Mouse (Mus musculus): ENCODE results near the gene Gm8362.
"Not testable (repeated sequence)": the region's sequence is repeated elsewhere in the genome, so short reads cannot be mapped to it uniquely, and the experiment has no call there.

Gene Gm8362

DNA sequence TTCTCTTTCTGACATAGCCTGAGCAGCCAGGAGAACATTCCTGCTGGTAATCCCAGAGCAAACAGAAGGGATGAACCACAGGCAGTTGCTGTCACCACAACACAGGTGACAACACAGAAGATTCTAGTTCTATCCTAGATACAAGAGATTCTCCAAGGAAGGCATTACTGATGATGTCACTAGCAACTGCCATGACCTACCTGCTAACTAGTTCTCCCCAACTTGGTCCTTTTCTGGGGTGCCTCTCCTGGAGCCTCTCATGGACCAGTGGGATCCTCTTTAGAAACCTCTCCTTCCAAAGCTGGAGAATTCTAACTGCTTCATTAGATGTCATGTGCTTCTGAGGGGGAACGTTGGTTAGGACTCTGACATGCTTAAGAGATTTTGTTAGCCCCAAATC is at the start of gene Gm8362:
Gm8362 (minus strand) TSS at position 101 of the 400 bp plus-strand sequence.
- not testable (repeated sequence) for DNase-seq (ENCODE audit: low spot score in 2 of 2)

GRCm38 (mm10) chr14:6823297-6823696 is 49.1 kb upstream of the Gm8362 start:
- not testable (repeated sequence) for DNase-seq (ENCODE audit: low spot score in 2 of 2)

DNA sequence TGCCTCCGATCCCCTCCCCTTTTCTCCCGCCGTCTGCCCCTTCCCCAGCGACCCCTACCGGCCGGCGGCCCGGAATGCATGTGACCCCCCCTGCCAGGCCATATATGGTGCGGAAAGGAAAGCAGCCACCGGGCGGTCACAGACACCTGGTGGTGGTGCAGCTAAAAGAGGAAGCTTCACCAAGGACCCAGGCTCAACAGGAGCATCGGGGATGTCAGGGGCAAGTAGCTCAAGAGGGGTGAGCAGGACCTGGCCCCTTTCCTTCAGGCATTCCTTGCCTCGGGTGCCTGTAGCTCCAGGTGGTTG is 17.0 kb downstream of the Gm8362 start:
- not testable (repeated sequence) for DNase-seq (ENCODE audit: low spot score in 2 of 2)

- not testable (repeated sequence) for DNase-seq (ENCODE audit: low spot score in 2 of 2)
Observed at GRCm38 (mm10) chr14:6756384-6757230, 17.6 kb downstream of the Gm8362 start.

- DNase-seq (ENCODE audit: low spot score in 2 of 2) = not testable (repeated sequence)
Observed at GRCm38 (mm10) chr14:6742232-6742631, 32.0 kb downstream of the Gm8362 start, which contains the start of gene Gm3636. Gene Gm3636 (minus strand): TSS chr14:6742332.

DNA sequence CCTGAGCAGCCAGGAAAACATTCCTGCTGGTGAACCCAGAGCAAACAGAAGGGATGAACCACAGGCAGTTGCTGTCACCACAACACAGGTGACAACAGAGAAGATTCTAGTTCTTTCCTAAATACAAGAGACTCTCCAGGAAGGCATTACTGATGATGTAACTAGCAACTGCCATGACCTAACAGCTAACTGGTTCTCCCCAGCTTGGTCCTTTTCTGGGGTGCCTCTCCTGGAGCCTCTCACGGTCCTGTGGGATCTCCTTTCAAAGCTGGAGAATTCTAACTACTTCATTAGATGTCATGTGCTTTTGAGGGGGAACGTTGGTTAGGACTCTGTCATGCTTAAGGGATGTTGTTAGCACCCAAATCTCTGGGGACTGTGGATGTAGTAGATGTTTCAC is 54.1 kb downstream of the Gm8362 start, which contains the start of gene Gm8050:
Gm8050 (minus strand) TSS at position 101 of the 400 bp plus-strand sequence.
- not testable (repeated sequence) for DNase-seq (ENCODE audit: low spot score in 2 of 2)

Data from spleen, postnatal 14 days (tissue).